Mouse (Mus musculus): Measurements from ENCODE around the gene Tmem161b.

GRCm38 (mm10) chr13:84343272-84343671 is 121.2 kb downstream of the Tmem161b start:
- no peak for TF ChIP-seq POLR2A (IDR thresholded peaks at IDR 0.05; ENCODE audit: insufficient read depth, low read length)
- no peak for TF ChIP-seq EP300 (IDR thresholded peaks at IDR 0.05; ENCODE audit: insufficient read depth, low read depth, low read length)
- no peak for TF ChIP-seq CTCF (IDR thresholded peaks at IDR 0.05; ENCODE audit: low read depth, low read length)

Measured in ES-Bruce4 (cell line).